Comparison of ENCODE assay signal across 14 mouse cellular contexts in the genomic region with DNA sequence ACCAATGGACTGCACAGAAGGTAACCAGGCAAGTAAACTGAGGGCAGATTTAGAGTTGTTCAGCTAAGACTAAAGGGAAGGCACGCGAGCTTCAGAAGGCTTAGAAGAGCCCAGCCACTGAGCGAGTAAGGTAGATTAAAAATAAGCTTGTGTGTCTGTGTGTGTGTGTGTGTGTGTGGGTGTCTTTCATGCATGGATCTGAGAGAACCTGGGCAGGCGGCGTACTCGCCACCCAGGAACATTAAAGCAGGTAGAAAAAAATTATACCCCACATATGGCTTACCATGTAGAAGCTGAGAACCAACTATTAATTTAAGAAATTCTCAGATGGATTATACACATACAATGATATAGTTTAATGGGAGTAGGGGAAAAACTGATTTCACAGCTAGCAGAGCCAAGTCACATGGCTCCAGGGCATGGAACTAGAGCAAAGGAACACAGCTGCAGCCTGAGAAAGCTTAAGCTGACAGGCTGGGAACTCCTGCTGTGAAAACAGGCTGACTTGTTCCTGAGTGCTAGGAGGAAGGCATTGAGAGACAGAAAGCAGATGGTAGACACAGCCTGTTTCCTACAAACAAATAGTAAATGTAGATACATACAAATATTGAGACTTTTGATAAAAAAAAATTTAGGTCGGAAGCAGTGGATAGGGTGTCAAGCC. TPM values are rescaled to one million over a fixed set of nuclear protein-coding genes. Genes with fewer than 3 reads are reported as not detected.
DNase-seq lines count a peak whose midpoint lies in the region; ATAC-seq lines count a peak whose summit lies in the region.
"Had no signal": no experiment of that assay in that cellular context is flagged by ENCODE, and none has a peak within 500 bp of the region (broad histone marks: within the 10 kb centered on the region; RNA-seq: fewer than 3 reads in every experiment).

No protein-coding gene starts in this region.

- H3K9ac ChIP-seq in forebrain, embryonic 12.5 days: no peak overlapping the region
- no peak overlapping the region for H3K9ac ChIP-seq in midbrain, embryonic 11.5 days (ENCODE audit: low read length)
- H3K9ac ChIP-seq: embryonic facial prominence, embryonic 12.5 days; limb, embryonic 12.5 days had no signal

- H3K4me1 ChIP-seq in forebrain, embryonic 12.5 days: no peaks in the 10 kb centered on the region
- no peaks in the 10 kb centered on the region for H3K4me1 ChIP-seq in midbrain, embryonic 11.5 days (ENCODE audit: control insufficient read depth, insufficient read depth, low read length)
- H3K4me1 ChIP-seq: embryonic facial prominence, embryonic 12.5 days; limb, embryonic 12.5 days had no signal

- no peaks in the 10 kb centered on the region for H3K36me3 ChIP-seq in forebrain, embryonic 12.5 days (replicated peaks)
- H3K36me3 ChIP-seq in midbrain, embryonic 11.5 days (ENCODE audit: control insufficient read depth, insufficient read depth, low read length): no peaks in the 10 kb centered on the region
- H3K36me3 ChIP-seq: embryonic facial prominence, embryonic 12.5 days; limb, embryonic 12.5 days had no signal

- no peak overlapping the region for H3K4me3 ChIP-seq in forebrain, embryonic 12.5 days (replicated peaks)
- H3K4me3 ChIP-seq in midbrain, embryonic 11.5 days (ENCODE audit: low read depth, low read length): no peak overlapping the region
- H3K4me3 ChIP-seq: embryonic facial prominence, embryonic 12.5 days; limb, embryonic 12.5 days had no signal

- no peak overlapping the region for H3K4me2 ChIP-seq in forebrain, embryonic 12.5 days
- H3K4me2 ChIP-seq in midbrain, embryonic 11.5 days: no peak overlapping the region
- H3K4me2 ChIP-seq: embryonic facial prominence, embryonic 12.5 days; limb, embryonic 12.5 days had no signal

- no peak overlapping the region for H3K27ac ChIP-seq in forebrain, embryonic 12.5 days
- no peak overlapping the region for H3K27ac ChIP-seq in midbrain, embryonic 11.5 days (ENCODE audit: low read depth, low read length)
- H3K27ac ChIP-seq: embryonic facial prominence, embryonic 12.5 days; limb, embryonic 12.5 days had no signal

- WGBS in forebrain, embryonic 12.5 days: 79% methylated on average over 7 of the region's 7 CpGs
- 79% methylated on average over 7 of the region's 7 CpGs for WGBS in midbrain, embryonic 11.5 days

- H3K9me3 ChIP-seq in forebrain, embryonic 12.5 days: no peaks in the 10 kb centered on the region
- H3K9me3 ChIP-seq in midbrain, embryonic 11.5 days (ENCODE audit: control insufficient read depth, low read length): no peaks in the 10 kb centered on the region
- H3K9me3 ChIP-seq: embryonic facial prominence, embryonic 12.5 days; limb, embryonic 12.5 days had no signal

- H3K27me3 ChIP-seq in forebrain, embryonic 12.5 days: no peaks in the 10 kb centered on the region
- H3K27me3 ChIP-seq in midbrain, embryonic 11.5 days (ENCODE audit: control insufficient read depth, insufficient read depth, low read length): no peaks in the 10 kb centered on the region
- H3K27me3 ChIP-seq: embryonic facial prominence, embryonic 12.5 days; limb, embryonic 12.5 days had no signal

- peak; percentile 6 for DNase-seq in ZHBTc4 (ENCODE audit: low read depth, low spot score)
- DNase-seq in cerebellum, adult 18-20 months: peak; percentile 45 to 65
- no peak for DNase-seq in midbrain, embryonic 11.5 days (ENCODE audit: low spot score, missing footprints)
- no peak for DNase-seq in kidney, postnatal 25 days
- DNase-seq in heart, postnatal 36 days: no peak
- DNase-seq in ovary, postnatal 10 days (ENCODE audit: low spot score): no peak
- DNase-seq: heart, adult 18-20 months; kidney, adult 2 months; right cerebral cortex, adult 18-20 months had no signal

- intact Hi-C loops in heart, postnatal 36 days (cut with DNase I): no loop called here

- ATAC-seq in forebrain, embryonic 12.5 days (ENCODE audit: low FRiP score): peak; percentile 75; the same call in 1 of the 2 replicates
- peak; percentile 38; the same call in 1 of the 2 replicates for ATAC-seq in midbrain, embryonic 11.5 days (ENCODE audit: low FRiP score)

RNA-seq across cellular contexts. Expression of a gene that starts 8.5 kb away (rescaled TPM):
- polyA plus RNA-seq in forebrain, embryonic 12.5 days (2016; fragmentation: Nextera tagmentation; extraction: Ambion mirVana): not detected in 2 replicates
- polyA plus RNA-seq in midbrain, embryonic 11.5 days (2014; fragmentation: Nextera tagmentation; extraction: Ambion mirVana): not detected in 2 replicates
- total RNA-seq in heart, postnatal 36 days (2021): not detected
- total RNA-seq: adrenal gland, adult 18-20 months; heart, adult 18-20 months; megakaryocyte, adult 5-6 weeks had no signal
- polyA plus RNA-seq: embryonic facial prominence, embryonic 12.5 days; kidney, adult 2 months; limb, embryonic 12.5 days had no signal

RNA-seq across cellular contexts. Expression of a gene that starts 39.3 kb away (rescaled TPM):
- not detected in 2 replicates for polyA plus RNA-seq in forebrain, embryonic 12.5 days (2016; fragmentation: Nextera tagmentation; extraction: Ambion mirVana)
- polyA plus RNA-seq in midbrain, embryonic 11.5 days (2014; fragmentation: Nextera tagmentation; extraction: Ambion mirVana): 0.31 TPM in 1 of 2 replicates, not detected in the other
- total RNA-seq in heart, postnatal 36 days (2021): not detected
- total RNA-seq: adrenal gland, adult 18-20 months; heart, adult 18-20 months; megakaryocyte, adult 5-6 weeks had no signal
- polyA plus RNA-seq: embryonic facial prominence, embryonic 12.5 days; kidney, adult 2 months; limb, embryonic 12.5 days had no signal

RNA-seq across cellular contexts. Expression of a gene that starts 53.7 kb away (rescaled TPM):
- 0.22 TPM in 1 of 2 replicates, not detected in the other for polyA plus RNA-seq in forebrain, embryonic 12.5 days (2016; fragmentation: Nextera tagmentation; extraction: Ambion mirVana)
- polyA plus RNA-seq in midbrain, embryonic 11.5 days (2014; fragmentation: Nextera tagmentation; extraction: Ambion mirVana): not detected in 2 replicates
- not detected for total RNA-seq in heart, postnatal 36 days (2021)
- total RNA-seq: heart, adult 18-20 months; megakaryocyte, adult 5-6 weeks had no signal
- polyA plus RNA-seq: embryonic facial prominence, embryonic 12.5 days; kidney, adult 2 months; limb, embryonic 12.5 days had no signal

Comparison
In these comparisons a context has a peak if more than half of its experiments do, and no peak if none do; other contexts are left out.
1. DNase-seq: peak in ZHBTc4 (single experiment) and cerebellum, adult 18-20 months (2 of 2); none in midbrain, embryonic 11.5 days (single experiment), kidney, postnatal 25 days (0 of 2), heart, postnatal 36 days (0 of 2) and ovary, postnatal 10 days (single experiment).